Mouse (Mus musculus) bone marrow macrophage, adult 2 months (primary cell): Measurements from ENCODE around the gene Alk. TPM values are rescaled to one million over a fixed set of nuclear protein-coding genes. Genes with fewer than 3 reads are reported as not detected.

Experiments used
- H3K27ac ChIP-seq: 2 replicates; pipeline ENCODE4 v1.5.1; 2012; ENCODE audit warnings: low read depth, low read length; ENCODE audit not compliant: insufficient read depth
- H3K4me1 ChIP-seq: 2 replicates; pipeline ENCODE4 v1.6.1; 2012; ENCODE audit warnings: low read length; ENCODE audit not compliant: control insufficient read depth, insufficient read depth
- H3K4me3 ChIP-seq: 2 replicates; pipeline ENCODE4 v1.5.1; 2012; ENCODE audit warnings: mild to moderate bottlenecking, low read length, moderate library complexity; ENCODE audit not compliant: insufficient read depth
- CTCF ChIP-seq: IDR thresholded peaks from 2 replicates; pipeline ENCODE4 v1.5.1; 2012; ENCODE audit warnings: low read depth, mild to moderate bottlenecking, low read length, moderate library complexity
- POLR2A ChIP-seq: IDR thresholded peaks from 2 replicates; pipeline ENCODE4 v1.6.1; 2012; ENCODE audit warnings: mild to moderate bottlenecking, low read depth, low read length, borderline replicate concordance
- polyA plus RNA-seq: library from polyadenylated mRNA; stranded (reverse); fragments of >200 nt; gene quantifications from 2 replicates; pipeline ENCODE4 v1.2.4, GENCODE M21; 2012; ENCODE audit not compliant: missing spikeins, insufficient read depth, insufficient read length

The Alk gene
- polyA plus RNA-seq, 1 experiment: not detected

DNA sequence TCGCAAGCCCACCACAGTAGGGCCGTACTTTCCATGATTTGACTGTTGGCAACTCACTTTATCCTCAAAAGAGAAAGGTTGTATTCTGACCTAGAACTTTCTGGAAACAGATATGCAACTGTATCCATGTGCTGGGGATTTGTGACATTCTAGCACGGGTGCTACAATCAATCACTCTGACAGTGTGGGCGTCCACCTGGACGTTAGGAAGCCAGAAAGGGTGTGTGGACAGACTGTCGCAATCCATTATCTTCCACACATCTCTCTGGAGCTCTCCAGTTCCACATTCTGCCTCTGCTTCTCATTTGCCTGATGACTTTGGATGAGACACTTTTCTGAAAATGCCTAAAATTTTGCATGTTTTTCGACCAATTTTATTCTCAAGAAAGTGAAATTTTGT is 545.1 kb downstream of the Alk start:
- TF ChIP-seq CTCF: no peak
- no peak for TF ChIP-seq POLR2A
- no peaks in the 10 kb centered on the region for H3K4me1 ChIP-seq
- no peak overlapping the region for H3K27ac ChIP-seq
- no peak overlapping the region for H3K4me3 ChIP-seq

- no peak overlapping the region for H3K27ac ChIP-seq
- no peak overlapping the region for H3K4me3 ChIP-seq
- no peak for TF ChIP-seq CTCF
- no peak for TF ChIP-seq POLR2A
- H3K4me1 ChIP-seq: no peaks in the 10 kb centered on the region
These were observed 558.8 kb downstream of the Alk start for GRCm38 (mm10) chr17:72045671-72046070.

GRCm38 (mm10) chr17:72043667-72044390 is 560.6 kb downstream of the Alk start:
- TF ChIP-seq POLR2A (no peak), CTCF (no peak)
- Histone ChIP-seq H3K27ac (no peak overlapping the region), H3K4me3 (no peak overlapping the region), H3K4me1 (no peaks in the 10 kb centered on the region)

- Histone ChIP-seq H3K4me1 (no peaks in the 10 kb centered on the region), H3K4me3 (no peak overlapping the region), H3K27ac (no peak overlapping the region)
- TF ChIP-seq CTCF (no peak), POLR2A (no peak)
These were observed 561.3 kb downstream of the Alk start for GRCm38 (mm10) chr17:72043001-72043666.

- TF ChIP-seq POLR2A: no peak
- TF ChIP-seq CTCF: no peak
- Histone ChIP-seq H3K27ac (no peak overlapping the region), H3K4me1 (no peaks in the 10 kb centered on the region), H3K4me3 (no peak overlapping the region)
These were observed 565.1 kb downstream of the Alk start for GRCm38 (mm10) chr17:72039176-72039948.

DNA sequence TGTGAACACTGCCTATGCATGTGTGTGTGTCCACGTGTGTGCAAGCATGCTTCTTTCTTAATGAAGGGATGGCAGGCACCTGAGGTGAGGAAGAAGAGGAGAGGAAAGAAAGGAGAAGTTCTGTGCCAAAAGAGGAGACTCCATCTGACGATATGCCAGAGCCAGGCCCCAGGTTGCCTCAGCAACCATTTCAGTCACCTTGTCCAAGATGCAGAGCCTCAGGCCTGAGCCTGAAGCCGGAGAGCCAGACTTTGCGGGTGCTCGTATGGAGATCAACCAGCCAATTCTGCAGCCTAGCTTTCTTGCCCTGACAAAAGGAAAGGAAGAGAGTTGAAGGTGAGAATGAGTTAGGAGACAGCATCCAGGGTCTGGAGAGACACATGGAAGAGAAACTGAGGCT is 566.1 kb downstream of the Alk start:
- no peak overlapping the region for H3K27ac ChIP-seq
- H3K4me1 ChIP-seq: no peaks in the 10 kb centered on the region
- no peak overlapping the region for H3K4me3 ChIP-seq
- TF ChIP-seq POLR2A: no peak
- TF ChIP-seq CTCF: no peak

GRCm38 (mm10) chr17:72030672-72031071 is 573.8 kb downstream of the Alk start:
- Histone ChIP-seq H3K4me1 (no peaks in the 10 kb centered on the region), H3K4me3 (no peak overlapping the region), H3K27ac (no peak overlapping the region)
- TF ChIP-seq CTCF (no peak), POLR2A (no peak)

DNA sequence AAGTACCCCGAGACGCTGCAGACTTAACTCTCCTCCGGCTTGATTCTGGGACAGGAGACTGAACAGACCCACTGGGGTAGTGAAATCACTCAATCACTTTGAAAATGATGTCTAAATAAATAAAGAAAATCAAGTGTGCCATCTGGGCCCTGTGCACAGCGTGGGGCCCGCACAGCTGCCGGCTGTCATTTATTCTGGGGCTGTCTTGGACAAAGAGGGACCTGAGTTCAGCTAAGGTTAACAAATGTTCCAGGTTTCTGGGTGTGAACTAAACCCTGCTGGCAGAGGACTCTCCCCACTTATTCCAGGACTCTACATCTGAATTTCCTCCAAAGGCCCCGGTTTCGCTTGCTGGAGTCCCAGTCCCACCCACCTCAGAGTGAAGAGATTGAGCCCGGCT is 581.1 kb downstream of the Alk start:
- no peak for TF ChIP-seq CTCF
- Histone ChIP-seq H3K4me3 (no peak overlapping the region), H3K4me1 (no peaks in the 10 kb centered on the region), H3K27ac (no peak overlapping the region)

GRCm38 (mm10) chr17:72021733-72022669 is 582.4 kb downstream of the Alk start:
- H3K4me1 ChIP-seq: no peaks in the 10 kb centered on the region
- no peak overlapping the region for H3K27ac ChIP-seq
- TF ChIP-seq POLR2A: no peak
- no peak for TF ChIP-seq CTCF
- no peak overlapping the region for H3K4me3 ChIP-seq
